Mouse (Mus musculus) spleen, adult 18-20 months (tissue): Measurements from ENCODE around the gene Olfr887.

Source experiments
- DNase-seq, 2 experiments: peaks; one replicate each; pipeline ENCODE4 v3.0.0; 2022; ENCODE audit warnings: mixed read lengths in 2 of 2

The Olfr887 gene

GRCm38 (mm10) chr9:38083772-38084171 lies at the start of gene Olfr887:
Gene Olfr887 (plus strand): TSS chr9:38084072.
- no peak for DNase-seq

GRCm38 (mm10) chr9:38046255-38046654 lies 37.6 kb upstream of the Olfr887 start, which contains the start of gene Olfr884:
Gene Olfr884 (plus strand): TSS chr9:38046555.
- no peak for DNase-seq

- DNase-seq: no peak
Measured at GRCm38 (mm10) chr9:38061022-38061421, 22.9 kb upstream of the Olfr887 start, which contains the start of gene Olfr885. Gene Olfr885 (plus strand): TSS chr9:38061322.

GRCm38 (mm10) chr9:38107828-38108227 lies 24.0 kb downstream of the Olfr887 start, which contains the start of gene Olfr888:
Gene Olfr888 (plus strand): TSS chr9:38108128.
- no peak for DNase-seq

GRCm38 (mm10) chr9:38114898-38115297 lies 31.0 kb downstream of the Olfr887 start, which contains the start of gene Olfr889:
Gene Olfr889 (plus strand): TSS chr9:38115198.
- no peak for DNase-seq
